Mouse (Mus musculus) midbrain, embryonic 11.5 days (tissue): ENCODE data around the gene Tbc1d10c. TPM values are rescaled to one million over a fixed set of nuclear protein-coding genes. Genes with fewer than 3 reads are reported as not detected.

ENCODE experiments used
- ATAC-seq: fragments of 200-750 bp; cut with Nextera tagmentation; 2 replicates; pipeline ENCODE4 v1.8.0; 2017; ENCODE audit warnings: moderate TSS enrichment, moderate library complexity; ENCODE audit not compliant: low FRiP score
- DNase-seq: peaks from one replicate; pipeline ENCODE4 v3.0.0; 2015; ENCODE audit warnings: low spot score; ENCODE audit errors: missing footprints
- H3K27ac ChIP-seq: fragments of 300-500 bp; sonication (generic); 2 replicates; pipeline ENCODE4 v1.5.1; 2014; ENCODE audit warnings: low read depth, low read length
- H3K27me3 ChIP-seq: fragments of 300-500 bp; sonication (generic); 2 replicates; pipeline ENCODE4 v1.6.1; 2014; ENCODE audit warnings: mild to moderate bottlenecking, low read length, moderate library complexity, mixed read lengths; ENCODE audit not compliant: control insufficient read depth, insufficient read depth
- H3K36me3 ChIP-seq: fragments of 300-500 bp; sonication (generic); 2 replicates; pipeline ENCODE4 v1.6.1; 2014; ENCODE audit warnings: mild to moderate bottlenecking, low read length, moderate library complexity, mixed read lengths; ENCODE audit not compliant: control insufficient read depth, insufficient read depth
- H3K4me1 ChIP-seq: fragments of 300-500 bp; sonication (generic); 2 replicates; pipeline ENCODE4 v1.6.1; 2014; ENCODE audit warnings: low read length; ENCODE audit not compliant: control insufficient read depth, insufficient read depth
- H3K4me2 ChIP-seq: fragments of 300-500 bp; sonication (generic); 2 replicates; pipeline ENCODE4 v1.6.1; 2014; ENCODE audit warnings: mild to moderate bottlenecking, moderate library complexity
- H3K4me3 ChIP-seq: fragments of 300-500 bp; sonication (generic); 2 replicates; pipeline ENCODE4 v1.5.1; 2014; ENCODE audit warnings: low read depth, low read length
- H3K9ac ChIP-seq: fragments of 300-500 bp; sonication (generic); 2 replicates; pipeline ENCODE4 v1.6.1; 2014; ENCODE audit warnings: low read length
- H3K9me3 ChIP-seq: fragments of 300-500 bp; sonication (generic); 2 replicates; pipeline ENCODE4 v1.6.1; 2016; ENCODE audit warnings: low read length; ENCODE audit not compliant: control insufficient read depth
- WGBS: fragments of 180-500 bp; shearing (Covaris S2); extraction: QIAGEN DNeasy Blood & Tissue Kit; methylation state at CpG from one replicate; pipeline ENCODE4 v1.1.7; 2014; 5-methylcytosine and 5-hydroxymethylcytosine counted together
- polyA plus RNA-seq: library from polyadenylated mRNA; unstranded; fragments of >200 nt; fragmentation: Nextera tagmentation; extraction: Ambion mirVana; gene quantifications from 2 replicates; pipeline ENCODE4 v1.2.1, GENCODE M21; 2014

Tbc1d10c gene
- polyA plus RNA-seq, 1 experiment from 2014 or later = 0.29 TPM

GRCm38 (mm10) chr19:4151898-4152297, 39.2 kb downstream of the Tbc1d10c start:
- peaks cover 15% of the 10 kb centered on the region for H3K36me3 ChIP-seq
- ATAC-seq (no peak), DNase-seq (no peak)
- H3K27me3 ChIP-seq = no peaks in the 10 kb centered on the region
- no peaks in the 10 kb centered on the region for H3K9me3 ChIP-seq
- 89% methylated on average over 5 of the region's 5 CpGs for WGBS
- H3K4me1 ChIP-seq = peaks cover 14% of the 10 kb centered on the region
- no peak overlapping the region for H3K4me3 ChIP-seq
- no peak overlapping the region for H3K27ac ChIP-seq
- H3K9ac ChIP-seq = no peak overlapping the region
- no peak overlapping the region for H3K4me2 ChIP-seq

- H3K4me2 ChIP-seq = no peak overlapping the region
- H3K9ac ChIP-seq = no peak overlapping the region
- no peaks in the 10 kb centered on the region for H3K9me3 ChIP-seq
- no peak for DNase-seq
- ATAC-seq = no peak
- no peaks in the 10 kb centered on the region for H3K27me3 ChIP-seq
- H3K27ac ChIP-seq = no peak overlapping the region
- peaks cover 13% of the 10 kb centered on the region for H3K36me3 ChIP-seq
- 76% methylated on average over 5 of the region's 5 CpGs for WGBS
- H3K4me3 ChIP-seq = no peak overlapping the region
- peaks cover 14% of the 10 kb centered on the region for H3K4me1 ChIP-seq
Observed at GRCm38 (mm10) chr19:4151488-4151860, 39.6 kb downstream of the Tbc1d10c start.

GRCm38 (mm10) chr19:4150567-4151487, 40.3 kb downstream of the Tbc1d10c start:
- ATAC-seq = no peak
- WGBS = 90% methylated on average over 22 of the region's 22 CpGs

DNA sequence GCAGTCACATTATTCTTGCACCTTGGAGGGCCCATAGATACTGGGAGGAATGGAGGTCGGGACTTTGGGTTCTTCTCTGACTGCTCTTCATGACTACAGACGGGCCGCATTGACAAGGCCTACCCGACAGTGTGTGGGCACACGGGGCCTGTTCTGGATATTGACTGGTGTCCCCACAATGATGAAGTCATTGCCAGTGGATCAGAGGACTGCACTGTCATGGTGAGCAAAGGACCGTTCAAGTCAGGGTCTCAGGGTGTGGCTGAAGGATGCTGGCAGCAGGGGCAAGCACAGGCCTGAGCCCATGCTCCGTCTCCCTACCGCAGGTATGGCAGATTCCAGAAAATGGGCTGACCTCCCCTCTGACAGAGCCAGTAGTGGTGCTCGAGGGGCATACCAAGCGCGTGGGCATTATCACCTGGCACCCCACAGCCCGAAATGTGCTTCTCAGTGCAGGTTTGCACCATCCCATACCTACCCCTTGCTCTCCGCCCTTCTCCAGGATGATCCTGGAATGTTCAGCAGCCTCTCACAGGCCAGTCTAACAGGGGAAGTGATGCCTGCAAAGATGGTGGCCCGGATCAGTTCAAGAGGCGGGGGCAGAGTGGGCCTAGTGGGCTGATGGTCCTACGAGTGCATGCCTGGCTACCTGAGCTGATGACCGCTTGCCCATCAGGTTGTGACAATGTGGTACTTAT, 41.2 kb downstream of the Tbc1d10c start:
- 96% methylated on average over 17 of the region's 17 CpGs for WGBS
- H3K36me3 ChIP-seq = peaks cover 10% of the 10 kb centered on the region
- H3K4me2 ChIP-seq = no peak overlapping the region
- H3K27me3 ChIP-seq = no peaks in the 10 kb centered on the region
- no peak overlapping the region for H3K4me3 ChIP-seq
- DNase-seq (no peak), ATAC-seq (no peak)
- H3K27ac ChIP-seq = no peak overlapping the region
- peaks cover 14% of the 10 kb centered on the region for H3K4me1 ChIP-seq
- no peak overlapping the region for H3K9ac ChIP-seq
- no peaks in the 10 kb centered on the region for H3K9me3 ChIP-seq

More at GRCm38 (mm10) chr19:4150567-4151487, 40.3 kb downstream of the Tbc1d10c start:
- Histone ChIP-seq H3K36me3 (peaks cover 10% of the 10 kb centered on the region), H3K9me3 (no peaks in the 10 kb centered on the region), H3K4me1 (peaks cover 14% of the 10 kb centered on the region), H3K27me3 (no peaks in the 10 kb centered on the region), H3K27ac (no peak overlapping the region), H3K4me2 (no peak overlapping the region), H3K9ac (no peak overlapping the region), H3K4me3 (no peak overlapping the region)
- no peak for DNase-seq

GRCm38 (mm10) chr19:4149283-4149682, 41.8 kb downstream of the Tbc1d10c start:
- Histone ChIP-seq H3K27ac (no peak overlapping the region), H3K4me2 (peak overlapping the region; percentile 90), H3K4me1 (peaks cover 14% of the 10 kb centered on the region), H3K9ac (peak overlapping the region; percentile 83), H3K9me3 (no peaks in the 10 kb centered on the region), H3K36me3 (peaks cover 10% of the 10 kb centered on the region), H3K27me3 (no peaks in the 10 kb centered on the region), H3K4me3 (peak overlapping the region; percentile 84)
- DNase-seq (no peak), ATAC-seq (no peak)
- 91% methylated on average over 11 of the region's 11 CpGs for WGBS

GRCm38 (mm10) chr19:4148819-4149218, 42.3 kb downstream of the Tbc1d10c start:
- no peaks in the 10 kb centered on the region for H3K9me3 ChIP-seq
- peak overlapping the region; percentile 84 for H3K4me3 ChIP-seq
- peak overlapping the region; percentile 90 for H3K4me2 ChIP-seq
- H3K36me3 ChIP-seq = peaks cover 10% of the 10 kb centered on the region
- H3K27ac ChIP-seq = no peak overlapping the region
- H3K9ac ChIP-seq = peak overlapping the region; percentile 83
- no peaks in the 10 kb centered on the region for H3K27me3 ChIP-seq
- ATAC-seq = no peak; the same call in 1 of the 2 replicates
- H3K4me1 ChIP-seq = peaks cover 14% of the 10 kb centered on the region
- no peak for DNase-seq
- WGBS = 3% methylated on average over 7 of the region's 8 CpGs

DNA sequence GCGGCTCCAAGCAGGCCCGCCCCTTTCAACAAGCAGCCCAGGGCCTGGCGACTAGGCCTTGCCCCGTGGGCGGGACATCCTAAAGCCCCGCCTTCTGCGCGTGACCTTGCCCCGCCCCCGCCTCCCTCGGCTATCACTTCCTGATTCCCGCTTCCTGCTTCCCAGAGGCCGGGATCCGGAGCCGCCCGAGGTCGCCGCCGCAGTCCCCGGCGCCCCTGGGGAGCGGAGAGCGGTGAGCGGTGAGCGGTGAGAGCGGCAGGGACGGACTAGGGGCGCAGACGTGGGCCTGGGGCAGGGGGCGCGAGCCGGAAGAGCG, 42.6 kb downstream of the Tbc1d10c start, which contains the start of gene Coro1b:
TSS of gene Coro1b (plus strand) at position 129 of the 316 bp plus-strand sequence.
- Histone ChIP-seq H3K4me2 (peak within 1 kb of the TSS; percentile 90), H3K27me3 (no peaks in the 10 kb centered on the region), H3K4me1 (peaks cover 14% of the 10 kb centered on the region), H3K4me3 (peak within 1 kb of the TSS; percentile 84), H3K9me3 (no peaks in the 10 kb centered on the region), H3K36me3 (peaks cover 10% of the 10 kb centered on the region), H3K9ac (peak within 1 kb of the TSS; percentile 83), H3K27ac (no peak within 1 kb of the TSS)
- DNase-seq (peak; percentile 99), ATAC-seq (peak; percentile 96)
- WGBS = under 1% methylated on average over 33 of the region's 33 CpGs

- Histone ChIP-seq H3K36me3 (peaks cover 10% of the 10 kb centered on the region), H3K4me1 (peaks cover 14% of the 10 kb centered on the region), H3K4me2 (peak overlapping the region; percentile 31), H3K27me3 (no peaks in the 10 kb centered on the region), H3K4me3 (peak overlapping the region; percentile 84), H3K27ac (no peak overlapping the region), H3K9me3 (no peaks in the 10 kb centered on the region), H3K9ac (peak overlapping the region; percentile 26; the same call in 1 of the 2 replicates)
- ATAC-seq = peak; percentile 61
- 32% methylated on average over 9 of the region's 9 CpGs for WGBS
- DNase-seq = no peak
Observed at GRCm38 (mm10) chr19:4147782-4148490, 43.1 kb downstream of the Tbc1d10c start.
